Mouse (Mus musculus) embryonic facial prominence, embryonic 12.5 days (tissue): ENCODE measurements around the gene As3mt. TPM values are rescaled to one million over a fixed set of nuclear protein-coding genes. Genes with fewer than 3 reads are reported as not detected.
"Not testable (repeated sequence)": the region's sequence is repeated elsewhere in the genome, so short reads cannot be mapped to it uniquely, and the experiment has no call there.

Source experiments
- ATAC-seq: fragments of 200-750 bp; cut with Nextera tagmentation; 2 replicates; pipeline ENCODE4 v1.8.0; 2017; ENCODE audit not compliant: insufficient number of reproducible peaks, insufficient read depth, low FRiP score, low TSS enrichment
- H3K27ac ChIP-seq: fragments of 300-500 bp; sonication (generic); 2 replicates; pipeline ENCODE4 v1.5.1; 2016; ENCODE audit warnings: mild to moderate bottlenecking
- H3K27me3 ChIP-seq: fragments of 300-500 bp; sonication (generic); 2 replicates; pipeline ENCODE4 v1.6.1; 2016; ENCODE audit warnings: mild to moderate bottlenecking, moderate library complexity
- H3K36me3 ChIP-seq: fragments of 300-500 bp; sonication (generic); 2 replicates; pipeline ENCODE4 v1.6.1; 2016; ENCODE audit warnings: mild to moderate bottlenecking
- H3K4me1 ChIP-seq: fragments of 300-500 bp; sonication (generic); 2 replicates; pipeline ENCODE4 v1.6.1; 2016
- H3K4me2 ChIP-seq: fragments of 300-500 bp; sonication (generic); replicated peaks from 2 replicates; pipeline ENCODE4 v1.6.1; 2016; ENCODE audit warnings: mild to moderate bottlenecking, moderate library complexity
- H3K4me3 ChIP-seq: fragments of 300-500 bp; sonication (generic); 2 replicates; pipeline ENCODE4 v1.5.1; 2016; ENCODE audit warnings: mild to moderate bottlenecking
- H3K9ac ChIP-seq: fragments of 300-500 bp; sonication (generic); 2 replicates; pipeline ENCODE4 v1.6.1; 2016; ENCODE audit warnings: mild to moderate bottlenecking, moderate library complexity
- H3K9me3 ChIP-seq: fragments of 300-500 bp; sonication (generic); 2 replicates; pipeline ENCODE4 v1.6.1; 2016; ENCODE audit warnings: mild to moderate bottlenecking, moderate library complexity
- WGBS: fragments of 180-500 bp; shearing (Covaris S2); methylation state at CpG from one replicate; pipeline ENCODE4 v1.1.7; 2016; 5-methylcytosine and 5-hydroxymethylcytosine counted together
- polyA plus RNA-seq: library from polyadenylated mRNA; unstranded; fragments of >200 nt; fragmentation: Nextera tagmentation; extraction: Ambion mirVana; gene quantifications from 2 replicates; pipeline ENCODE4 v1.2.1, GENCODE M21; 2016

As3mt gene
- polyA plus RNA-seq, 1 experiment from 2014 or later = 28.5 TPM

DNA sequence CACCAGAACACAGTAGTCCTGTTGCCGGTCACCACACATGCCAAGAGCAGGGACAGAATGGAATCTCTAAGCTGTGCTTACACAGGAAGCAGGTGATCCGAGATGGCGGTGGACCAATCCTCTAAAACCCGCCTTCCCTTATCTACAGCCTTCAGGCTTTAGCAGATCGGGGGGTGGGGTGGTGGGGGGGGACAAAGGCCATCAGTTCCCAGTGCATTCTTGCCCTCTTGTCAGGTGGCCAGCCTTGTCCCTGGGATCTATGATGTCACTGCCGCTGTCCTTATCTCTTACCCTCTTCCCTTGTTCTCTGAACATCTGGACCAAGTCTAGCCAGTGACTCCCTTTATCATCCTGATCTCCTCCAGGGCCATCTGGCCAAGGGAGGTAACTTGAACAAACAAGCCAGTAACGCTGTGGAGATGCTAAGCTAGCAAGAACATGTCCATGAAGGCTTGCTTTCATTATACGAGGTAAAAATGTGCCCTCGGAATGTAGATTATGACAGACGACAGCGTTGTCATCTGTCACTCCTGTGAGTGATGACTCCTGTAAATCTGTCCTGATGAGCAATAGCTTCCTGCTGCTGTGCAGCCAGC lies 20.8 kb downstream of the As3mt start:
- no peaks in the 10 kb centered on the region for H3K27me3 ChIP-seq
- H3K4me1 ChIP-seq = no peaks in the 10 kb centered on the region
- no peak overlapping the region for H3K4me2 ChIP-seq
- WGBS = 78% methylated on average over 11 of the region's 11 CpGs
- H3K36me3 ChIP-seq = no peaks in the 10 kb centered on the region
- H3K9ac ChIP-seq = no peak overlapping the region
- no peak for ATAC-seq
- no peaks in the 10 kb centered on the region for H3K9me3 ChIP-seq
- no peak overlapping the region for H3K27ac ChIP-seq
- no peak overlapping the region for H3K4me3 ChIP-seq

DNA sequence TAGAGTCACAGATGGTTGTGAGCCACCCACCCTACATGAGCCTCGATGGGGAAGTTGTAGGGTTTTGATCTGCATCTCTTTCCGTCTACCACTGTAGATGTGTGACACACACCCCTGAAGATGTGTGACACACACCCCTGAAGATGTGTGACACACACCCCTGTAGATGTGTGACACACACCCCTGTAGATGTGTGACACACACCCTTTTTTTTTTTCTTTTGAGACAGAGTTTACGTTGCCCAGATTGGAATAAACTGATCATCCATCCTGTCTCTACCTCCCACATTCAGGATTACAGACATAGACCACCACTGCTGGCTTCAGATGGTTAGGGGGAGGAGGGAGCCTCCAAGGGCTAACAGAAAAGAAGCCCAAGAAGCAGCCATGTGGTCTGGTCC lies 21.7 kb downstream of the As3mt start:
- H3K9me3 ChIP-seq = no peaks in the 10 kb centered on the region
- H3K4me1 ChIP-seq = no peaks in the 10 kb centered on the region
- ATAC-seq = no peak
- H3K9ac ChIP-seq = no peak overlapping the region
- H3K4me3 ChIP-seq = no peak overlapping the region
- no peaks in the 10 kb centered on the region for H3K27me3 ChIP-seq
- H3K36me3 ChIP-seq = no peaks in the 10 kb centered on the region
- 92% methylated on average over 3 of the region's 3 CpGs for WGBS
- H3K4me2 ChIP-seq = no peak overlapping the region
- no peak overlapping the region for H3K27ac ChIP-seq

DNA sequence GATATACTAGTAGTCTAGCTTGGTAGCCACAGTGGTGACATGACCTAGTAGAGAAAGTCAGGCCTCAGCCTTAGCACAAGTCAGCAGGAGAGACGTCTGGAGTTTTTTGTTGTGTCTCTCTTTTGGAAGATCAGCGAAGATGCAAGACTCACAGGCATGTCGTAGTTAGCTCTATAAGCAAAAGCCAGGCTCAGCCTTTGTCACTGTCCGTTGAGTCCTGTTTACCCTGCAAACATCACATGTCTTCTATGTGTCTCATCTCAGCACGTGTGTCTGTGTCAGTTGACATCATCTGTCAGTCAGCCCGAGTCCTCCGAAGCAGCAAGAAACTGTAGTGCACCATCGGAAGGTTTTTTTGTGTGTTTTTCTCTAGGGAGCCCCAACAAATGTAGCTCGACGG lies 24.1 kb downstream of the As3mt start:
- Histone ChIP-seq H3K4me3 (no peak overlapping the region), H3K4me2 (no peak overlapping the region), H3K9me3 (no peaks in the 10 kb centered on the region), H3K36me3 (0 out of 2 replicates have a peak, but pooled peaks cover 3% of the 10 kb centered on the region), H3K27me3 (no peaks in the 10 kb centered on the region), H3K9ac (no peak overlapping the region), H3K27ac (no peak overlapping the region), H3K4me1 (no peaks in the 10 kb centered on the region)
- ATAC-seq = no peak
- 91% methylated on average over 10 of the region's 10 CpGs for WGBS

DNA sequence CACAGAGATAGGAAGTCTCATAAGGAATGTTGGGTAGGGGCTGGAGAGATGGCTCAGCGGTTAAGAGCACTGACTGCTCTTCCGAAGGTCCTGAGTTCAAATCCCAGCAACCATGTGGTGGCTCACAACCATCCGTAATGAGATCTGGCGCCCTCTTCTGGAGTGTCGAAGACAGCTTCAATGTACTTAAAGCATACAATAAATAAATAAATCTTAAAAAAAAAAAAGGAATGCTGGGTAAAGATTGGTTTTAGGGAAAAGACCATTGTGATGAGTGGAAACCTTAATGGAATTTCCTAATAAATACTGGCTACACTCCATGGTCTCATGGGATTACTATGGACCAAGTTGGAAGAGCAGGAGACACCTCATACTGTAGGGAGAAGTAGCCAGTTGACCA lies 25.4 kb downstream of the As3mt start:
- not testable (repeated sequence) for H3K4me3 ChIP-seq, H3K4me1 ChIP-seq, H3K27me3 ChIP-seq, H3K9ac ChIP-seq, H3K27ac ChIP-seq, H3K36me3 ChIP-seq, H3K4me2 ChIP-seq, ATAC-seq, H3K9me3 ChIP-seq
- 92% methylated on average over 5 of the region's 5 CpGs for WGBS

DNA sequence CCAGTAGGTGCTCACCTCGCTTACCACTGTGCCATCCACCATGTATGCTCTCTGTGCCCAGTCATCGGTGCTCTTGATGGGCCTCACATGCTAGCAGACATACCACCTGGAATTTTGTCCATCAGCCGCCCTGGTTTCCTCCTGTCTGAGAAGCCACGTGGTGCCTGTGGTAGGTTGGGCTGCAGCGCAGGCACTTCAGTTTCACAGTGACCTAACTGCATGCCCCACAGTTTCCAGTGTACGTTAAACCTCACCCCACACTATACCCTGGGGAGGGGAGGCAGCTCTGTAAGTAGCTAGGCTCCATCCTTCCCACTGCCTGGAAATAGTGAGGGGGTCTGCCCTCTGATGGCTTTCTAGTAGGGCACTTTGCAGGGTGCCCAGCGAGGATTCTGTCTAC lies 26.4 kb downstream of the As3mt start:
- ATAC-seq = no peak
- Histone ChIP-seq H3K9ac (no peak overlapping the region), H3K36me3 (0 out of 2 replicates have a peak, but pooled peaks cover 3% of the 10 kb centered on the region), H3K27me3 (no peaks in the 10 kb centered on the region), H3K4me3 (no peak overlapping the region), H3K27ac (no peak overlapping the region), H3K4me1 (no peaks in the 10 kb centered on the region), H3K9me3 (no peaks in the 10 kb centered on the region), H3K4me2 (no peak overlapping the region)
- 86% methylated on average over 7 of the region's 7 CpGs for WGBS

DNA sequence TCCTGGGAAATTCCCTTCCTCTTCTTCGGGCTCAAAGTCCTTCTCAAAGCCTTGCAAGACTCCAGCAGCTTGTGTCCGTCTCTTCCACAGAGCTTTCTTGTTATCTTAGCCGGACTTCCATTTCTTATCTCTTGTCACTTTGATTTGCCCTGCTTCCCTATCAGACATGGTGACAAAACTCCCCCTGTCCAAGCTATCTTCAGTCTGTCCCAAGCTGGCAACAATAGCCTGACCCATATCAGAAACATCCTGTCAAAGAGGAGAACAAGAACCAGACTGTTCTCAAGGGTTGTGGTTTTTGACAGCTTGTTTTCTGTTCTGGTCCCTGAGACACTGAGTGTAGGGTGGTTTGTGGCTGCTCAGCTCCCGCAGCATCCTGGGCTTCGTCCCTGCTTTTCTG lies 28.0 kb downstream of the As3mt start:
- Histone ChIP-seq H3K27ac (no peak overlapping the region), H3K4me3 (no peak overlapping the region), H3K9ac (no peak overlapping the region), H3K9me3 (no peaks in the 10 kb centered on the region), H3K36me3 (0 out of 2 replicates have a peak, but pooled peaks cover 3% of the 10 kb centered on the region), H3K4me2 (no peak overlapping the region), H3K4me1 (no peaks in the 10 kb centered on the region), H3K27me3 (no peaks in the 10 kb centered on the region)
- WGBS = 52% methylated on average over 5 of the region's 5 CpGs
- no peak for ATAC-seq

DNA sequence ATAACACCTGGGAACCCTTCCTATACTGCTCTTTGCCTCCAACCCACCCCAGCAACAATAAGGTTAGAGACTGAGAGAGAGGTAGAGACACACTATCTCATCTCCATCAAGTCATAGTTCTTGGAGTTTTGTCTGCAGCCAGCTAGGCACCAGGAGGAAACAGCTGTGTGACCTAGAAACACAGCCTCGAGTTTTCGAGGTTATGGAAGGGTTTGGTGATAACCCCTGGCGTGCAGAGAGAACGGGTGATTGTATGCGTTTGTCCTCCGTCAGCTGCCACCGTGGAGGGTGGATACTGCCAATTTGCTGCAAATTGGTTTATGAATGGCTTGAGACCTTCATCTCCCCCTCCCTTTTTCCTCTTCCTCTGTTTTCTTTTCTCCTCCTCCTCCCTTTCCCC lies 29.8 kb downstream of the As3mt start:
- Histone ChIP-seq H3K4me2 (no peak overlapping the region), H3K9ac (no peak overlapping the region), H3K27ac (no peak overlapping the region), H3K4me1 (no peaks in the 10 kb centered on the region), H3K36me3 (0 out of 2 replicates have a peak, but pooled peaks cover 3% of the 10 kb centered on the region), H3K9me3 (no peaks in the 10 kb centered on the region), H3K27me3 (no peaks in the 10 kb centered on the region), H3K4me3 (no peak overlapping the region)
- ATAC-seq = no peak
- WGBS = 75% methylated on average over 7 of the region's 7 CpGs

DNA sequence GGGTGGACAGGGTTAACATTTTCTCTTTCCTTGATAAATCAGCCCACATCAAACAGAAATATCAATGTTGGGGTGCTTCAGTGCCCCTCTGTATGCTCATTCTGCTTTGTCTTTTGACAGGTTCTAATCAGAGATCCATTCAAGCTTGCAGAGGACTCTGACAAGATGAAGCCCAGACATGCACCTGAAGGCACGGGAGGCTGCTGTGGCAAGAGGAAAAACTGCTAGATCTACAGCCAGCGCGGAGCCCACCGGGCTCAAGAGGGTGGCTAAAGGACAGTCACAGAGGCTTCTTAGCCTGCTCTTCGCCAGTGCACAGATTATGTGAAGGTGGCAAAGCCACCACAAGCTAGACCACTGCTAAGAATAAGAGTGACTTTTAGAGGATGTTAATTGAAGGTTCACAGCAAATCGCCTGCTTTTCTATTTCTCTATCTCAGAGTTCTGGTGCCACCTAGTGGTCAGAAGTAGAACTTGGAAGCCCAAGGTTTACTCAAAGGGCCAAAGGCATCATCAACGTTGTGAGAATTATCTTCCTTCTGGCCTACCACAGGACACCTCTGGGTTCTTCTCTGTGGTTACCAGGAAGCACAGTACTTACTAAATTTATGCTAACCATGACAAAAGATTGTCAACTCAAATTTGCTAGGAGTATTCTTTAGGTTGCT lies 33.2 kb downstream of the As3mt start:
- Histone ChIP-seq H3K36me3 (no peaks in the 10 kb centered on the region), H3K4me1 (no peaks in the 10 kb centered on the region), H3K4me3 (no peak overlapping the region), H3K9me3 (no peaks in the 10 kb centered on the region), H3K27ac (no peak overlapping the region), H3K9ac (no peak overlapping the region), H3K4me2 (no peak overlapping the region), H3K27me3 (no peaks in the 10 kb centered on the region)
- no peak for ATAC-seq
- 50% methylated on average over 7 of the region's 7 CpGs for WGBS

DNA sequence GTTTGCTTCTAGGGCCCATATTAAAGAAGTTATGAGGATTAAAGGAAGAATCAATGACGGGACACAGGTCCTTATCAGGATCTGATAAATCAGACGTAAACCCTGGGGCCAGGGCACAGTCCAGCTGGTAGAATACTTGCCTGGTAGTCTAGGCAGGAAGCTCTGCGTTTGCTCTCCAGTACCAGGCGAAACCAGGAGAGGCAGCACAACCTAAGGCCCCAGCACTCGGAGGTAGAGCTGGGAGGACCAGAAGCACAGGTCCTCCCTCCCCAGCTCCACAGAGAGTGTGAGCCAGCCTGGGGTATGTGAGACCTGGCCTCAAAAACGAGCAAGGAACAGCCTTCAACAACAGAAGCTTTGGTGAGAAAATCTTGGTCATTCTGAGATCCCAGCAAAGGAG lies 34.3 kb downstream of the As3mt start:
- whole genome bisulfite sequencing = 33% methylated on average over 6 of the region's 6 CpGs
- H3K27me3 ChIP-seq = no peaks in the 10 kb centered on the region

DNA sequence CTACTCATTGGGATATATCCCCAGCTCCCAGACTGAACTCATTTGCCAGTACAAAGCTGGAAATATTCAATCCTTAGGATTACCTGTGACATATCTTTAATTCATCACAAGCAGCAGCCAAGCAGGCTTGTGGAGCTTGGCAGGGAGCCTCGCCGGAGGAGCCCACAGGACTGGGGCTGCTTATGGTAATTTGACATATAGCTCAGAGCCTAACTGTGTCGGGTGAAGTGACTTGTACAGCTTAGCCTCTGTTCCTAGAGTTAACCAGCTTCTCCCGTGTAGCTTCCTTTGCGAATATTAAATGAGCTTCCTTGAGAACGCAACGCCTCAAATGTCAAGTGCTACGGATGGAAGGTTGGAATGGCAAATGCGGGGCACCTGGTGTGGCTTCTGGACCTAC lies 37.4 kb downstream of the As3mt start:
- Histone ChIP-seq H3K4me2 (no peak overlapping the region), H3K27ac (no peak overlapping the region), H3K9me3 (no peaks in the 10 kb centered on the region), H3K4me1 (no peaks in the 10 kb centered on the region), H3K27me3 (no peaks in the 10 kb centered on the region), H3K4me3 (no peak overlapping the region), H3K9ac (no peak overlapping the region), H3K36me3 (no peaks in the 10 kb centered on the region)
- 67% methylated on average over 9 of the region's 9 CpGs for WGBS
- no peak for ATAC-seq

More for the DNA sequence above, 34.3 kb downstream of the As3mt start:
- Histone ChIP-seq H3K9ac (no peak overlapping the region), H3K27ac (no peak overlapping the region), H3K36me3 (no peaks in the 10 kb centered on the region), H3K4me2 (no peak overlapping the region), H3K4me3 (no peak overlapping the region), H3K9me3 (no peaks in the 10 kb centered on the region), H3K4me1 (no peaks in the 10 kb centered on the region)
- no peak for ATAC-seq

DNA sequence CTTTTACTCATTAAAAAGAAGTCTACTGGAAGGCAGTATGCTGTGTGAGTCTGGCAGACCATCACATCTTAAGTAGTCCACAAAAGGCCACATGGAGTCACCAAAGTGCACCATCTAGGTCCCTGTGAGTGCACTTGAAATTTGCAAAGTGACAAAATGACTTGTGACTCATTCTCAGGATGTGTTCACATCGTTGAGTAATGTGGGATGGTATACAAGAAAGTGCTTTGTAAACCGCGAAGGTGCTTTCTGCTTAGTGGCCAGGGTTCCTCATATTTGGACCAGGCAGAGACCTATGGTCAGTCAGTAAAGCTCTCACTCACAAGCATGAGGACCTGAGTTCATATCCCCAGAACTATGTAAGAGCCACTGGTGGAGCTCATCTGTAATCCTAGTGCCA lies 40.5 kb downstream of the As3mt start:
- ATAC-seq = no peak
- Histone ChIP-seq H3K9ac (no peak overlapping the region), H3K36me3 (no peaks in the 10 kb centered on the region), H3K4me3 (no peak overlapping the region), H3K4me2 (no peak overlapping the region), H3K27ac (no peak overlapping the region), H3K4me1 (no peaks in the 10 kb centered on the region), H3K9me3 (no peaks in the 10 kb centered on the region), H3K27me3 (no peaks in the 10 kb centered on the region)
- WGBS = 94% methylated on average over 3 of the region's 3 CpGs

DNA sequence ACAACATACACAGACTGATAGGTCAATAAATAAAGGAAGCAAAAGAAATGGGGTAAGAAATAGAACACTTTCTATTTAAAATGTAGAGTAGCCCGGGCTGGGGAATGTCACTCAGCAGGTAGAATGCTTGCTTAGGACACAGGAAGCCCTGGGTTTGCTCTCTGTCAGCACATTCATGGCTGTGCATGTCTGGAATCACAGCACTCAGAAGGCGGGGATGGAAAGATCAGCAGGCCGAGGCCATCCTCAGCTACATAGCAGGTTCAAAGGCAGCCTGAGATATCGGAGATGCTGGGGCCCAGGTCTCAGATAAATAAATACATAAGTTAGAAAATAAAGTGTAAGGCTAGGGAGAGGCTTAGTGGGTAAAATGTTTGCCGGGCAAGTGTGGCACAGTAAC lies 45.0 kb downstream of the As3mt start:
- Histone ChIP-seq H3K9me3 (no peaks in the 10 kb centered on the region), H3K27me3 (no peaks in the 10 kb centered on the region; the same call in 1 of the 2 replicates), H3K4me3 (no peak overlapping the region), H3K27ac (no peak overlapping the region), H3K36me3 (no peaks in the 10 kb centered on the region), H3K9ac (no peak overlapping the region), H3K4me2 (no peak overlapping the region), H3K4me1 (no peaks in the 10 kb centered on the region)
- ATAC-seq = no peak
- whole genome bisulfite sequencing = 83% methylated on average over 5 of the region's 5 CpGs
